Mouse (Mus musculus) bone marrow macrophage, adult 2 months (primary cell): ENCODE data around the gene Akap1.

Experiments used
- CTCF ChIP-seq: IDR thresholded peaks from 2 replicates; pipeline ENCODE4 v1.5.1; 2012; ENCODE audit warnings: low read depth, mild to moderate bottlenecking, low read length, moderate library complexity
- POLR2A ChIP-seq: IDR thresholded peaks from 2 replicates; pipeline ENCODE4 v1.6.1; 2012; ENCODE audit warnings: mild to moderate bottlenecking, low read depth, low read length, borderline replicate concordance

DNA sequence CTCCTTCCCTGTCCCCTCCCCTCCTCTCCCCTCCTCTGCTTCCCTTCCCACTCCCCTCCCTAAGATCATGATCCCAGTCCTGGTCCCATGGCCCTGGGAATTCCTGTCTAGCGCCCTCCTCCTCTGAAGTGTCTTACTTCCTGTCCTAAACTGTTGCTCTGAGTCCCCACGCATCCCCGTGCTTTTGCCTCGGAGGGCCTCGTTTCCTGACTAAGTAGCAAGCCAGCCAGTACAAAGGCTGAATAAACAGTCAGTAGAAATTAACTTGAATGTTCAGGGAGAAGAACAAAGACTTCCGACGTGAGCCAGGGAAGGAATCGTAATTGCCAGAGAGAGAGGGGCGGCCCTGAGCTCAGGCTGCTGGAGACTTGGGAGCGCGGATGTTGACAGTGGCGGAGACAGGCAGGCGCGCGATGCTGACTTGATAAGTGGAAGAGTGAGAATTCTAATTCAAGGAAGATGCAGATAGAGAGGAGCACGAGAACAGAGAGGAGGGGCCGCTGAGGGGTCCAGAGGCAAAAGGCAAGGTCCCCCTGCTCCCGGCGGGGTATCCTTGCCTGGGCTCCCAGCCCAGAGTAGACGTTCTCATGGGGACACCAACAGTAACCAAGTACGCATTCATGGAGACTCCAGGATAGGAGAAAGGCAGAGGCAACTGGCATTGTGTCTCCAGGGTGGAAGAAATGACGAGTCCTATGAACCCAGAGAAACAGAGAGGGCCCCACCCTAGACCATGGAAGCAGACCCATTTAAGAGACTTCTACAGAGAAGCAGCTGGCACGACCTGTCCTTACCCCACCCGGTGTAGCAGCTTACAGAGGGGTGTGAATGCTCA, 43.4 kb downstream of the Akap1 start:
- TF ChIP-seq CTCF (no peak), POLR2A (no peak)
